Mouse (Mus musculus) heart, embryonic 12.5 days (tissue): ENCODE data around the gene Med6. TPM values are rescaled to one million over a fixed set of nuclear protein-coding genes. Genes with fewer than 3 reads are reported as not detected.
"Not testable (repeated sequence)": the region's sequence is repeated elsewhere in the genome, so short reads cannot be mapped to it uniquely, and the experiment has no call there.

Experiments
- ATAC-seq: fragments of 200-750 bp; cut with Nextera tagmentation; 2 replicates; pipeline ENCODE4 v1.8.0; 2017; ENCODE audit warnings: moderate TSS enrichment, moderate library complexity; ENCODE audit not compliant: insufficient number of reproducible peaks, low FRiP score
- H3K27ac ChIP-seq: fragments of 300-500 bp; sonication (generic); 2 replicates; pipeline ENCODE4 v1.5.1; 2016; ENCODE audit warnings: mild to moderate bottlenecking, moderate library complexity; ENCODE audit not compliant: poor library complexity, severe bottlenecking
- H3K27me3 ChIP-seq: fragments of 300-500 bp; sonication (generic); replicated peaks from 2 replicates; pipeline ENCODE4 v1.6.1; 2016; ENCODE audit warnings: mild to moderate bottlenecking, moderate library complexity
- H3K36me3 ChIP-seq: fragments of 300-500 bp; sonication (generic); 2 replicates; pipeline ENCODE4 v1.6.1; 2016; ENCODE audit warnings: mild to moderate bottlenecking, moderate library complexity
- H3K4me1 ChIP-seq: fragments of 300-500 bp; sonication (generic); replicated peaks from 2 replicates; pipeline ENCODE4 v1.6.1; 2016; ENCODE audit warnings: mild to moderate bottlenecking
- H3K4me2 ChIP-seq: fragments of 300-500 bp; sonication (generic); 2 replicates; pipeline ENCODE4 v1.6.1; 2016; ENCODE audit warnings: mild to moderate bottlenecking, moderate library complexity
- H3K4me3 ChIP-seq: fragments of 300-500 bp; sonication (generic); 2 replicates; pipeline ENCODE4 v1.5.1; 2016; ENCODE audit warnings: mild to moderate bottlenecking
- H3K9ac ChIP-seq: fragments of 300-500 bp; sonication (generic); 2 replicates; pipeline ENCODE4 v1.6.1; 2016; ENCODE audit warnings: mild to moderate bottlenecking, moderate library complexity
- H3K9me3 ChIP-seq: fragments of 300-500 bp; sonication (generic); replicated peaks from 2 replicates; pipeline ENCODE4 v1.6.1; 2016; ENCODE audit warnings: mild to moderate bottlenecking, moderate library complexity
- WGBS: fragments of 180-500 bp; shearing (Covaris S2); methylation state at CpG from one replicate; pipeline ENCODE4 v1.1.7; 2016; 5-methylcytosine and 5-hydroxymethylcytosine counted together
- polyA plus RNA-seq: library from polyadenylated mRNA; unstranded; fragments of >200 nt; fragmentation: Nextera tagmentation; extraction: Ambion mirVana; gene quantifications from 2 replicates; pipeline ENCODE4 v1.2.1, GENCODE M21; 2016

Gene Med6
- polyA plus RNA-seq, 1 experiment from 2014 or later, result 61.7 TPM

DNA sequence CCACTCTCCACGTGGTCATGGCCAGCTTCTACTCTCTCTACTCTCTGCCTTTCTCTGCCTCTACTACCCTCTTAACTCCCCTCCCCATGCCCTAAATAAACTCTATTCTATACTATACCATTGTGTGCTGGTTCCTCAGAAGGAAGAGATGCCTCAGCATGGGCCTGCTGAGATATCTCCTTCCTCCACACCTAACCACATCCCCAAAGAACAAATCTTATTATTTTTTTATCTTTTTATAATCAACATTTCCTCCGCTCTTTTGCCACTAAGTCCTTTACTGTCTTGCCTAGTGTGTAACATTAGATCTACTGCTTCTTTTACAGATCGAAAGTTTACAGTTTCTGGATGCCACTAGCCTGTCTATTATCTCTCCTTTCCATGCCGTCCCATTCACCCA is 47.6 kb downstream of the Med6 start:
- ATAC-seq, result no peak
- WGBS, result 64% methylated on average over 4 of the region's 4 CpGs
- H3K36me3 ChIP-seq, result no peaks in the 10 kb centered on the region
- no peaks in the 10 kb centered on the region for H3K27me3 ChIP-seq
- no peaks in the 10 kb centered on the region for H3K9me3 ChIP-seq
- H3K9ac ChIP-seq, result no peak overlapping the region
- H3K27ac ChIP-seq, result no peak overlapping the region
- H3K4me3 ChIP-seq, result no peak overlapping the region
- H3K4me2 ChIP-seq, result no peak overlapping the region
- H3K4me1 ChIP-seq, result no peaks in the 10 kb centered on the region

DNA sequence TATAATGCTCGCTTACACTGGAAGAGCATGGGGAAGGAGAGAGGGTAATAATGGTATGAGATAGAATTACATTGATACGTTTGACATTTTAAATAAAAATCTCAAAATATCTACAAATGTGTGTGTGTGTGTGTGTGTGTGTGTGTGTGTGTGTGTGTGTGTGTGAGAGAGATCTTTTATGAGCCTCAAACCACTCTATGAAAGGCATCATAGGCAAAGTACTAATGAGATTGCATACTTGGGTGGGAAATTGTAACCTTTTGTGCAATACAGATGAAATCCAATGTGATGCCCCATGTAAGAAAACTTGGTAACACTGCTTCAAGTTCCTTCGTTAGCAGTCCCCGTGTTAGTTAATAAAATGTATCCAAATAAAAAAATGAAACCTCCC is 61.8 kb downstream of the Med6 start:
- Histone ChIP-seq H3K4me1 (peaks cover 17% of the 10 kb centered on the region), H3K4me3 (peak overlapping the region; percentile 95), H3K9ac (peak overlapping the region; percentile 78), H3K27ac (peak overlapping the region; percentile 69; the same call in 1 of the 2 replicates), H3K27me3 (no peaks in the 10 kb centered on the region), H3K9me3 (no peaks in the 10 kb centered on the region), H3K4me2 (peak overlapping the region; percentile 86), H3K36me3 (no peaks in the 10 kb centered on the region)
- WGBS, result 44% methylated on average over 4 of the region's 4 CpGs
- ATAC-seq, result no peak

DNA sequence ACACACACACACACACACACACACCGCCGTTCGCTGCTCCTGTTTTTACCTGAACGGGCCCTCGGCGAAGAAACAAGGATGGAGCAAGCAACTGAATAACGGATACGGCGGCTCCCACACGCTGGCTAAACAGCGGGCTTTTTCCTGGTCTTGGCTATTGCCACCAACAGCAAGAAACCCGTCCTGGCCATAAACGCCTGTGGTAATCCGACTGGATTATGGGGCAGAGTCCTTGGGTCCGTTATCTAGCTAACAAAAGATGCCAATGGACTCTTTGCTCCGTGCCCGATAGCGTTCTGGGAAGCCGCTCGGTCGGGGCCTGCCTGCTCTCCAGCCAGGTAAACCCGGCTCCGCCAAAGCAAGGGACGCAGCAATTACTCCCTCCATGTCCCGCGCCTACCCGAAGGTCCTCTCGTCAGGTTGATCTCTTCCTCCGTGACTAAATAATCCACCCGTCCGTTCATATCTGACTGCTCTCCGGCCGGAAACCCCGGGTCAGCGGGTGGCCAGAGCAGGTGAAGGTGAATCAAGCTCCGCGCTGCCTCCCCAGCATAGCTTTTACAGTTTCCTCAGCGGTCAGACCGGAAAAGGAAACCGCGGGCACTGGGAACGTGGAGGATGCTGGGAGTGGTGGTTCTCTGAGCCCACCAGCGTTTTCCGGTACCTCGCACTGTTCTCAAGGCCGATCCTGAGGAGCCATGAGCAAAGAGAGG is 62.3 kb downstream of the Med6 start, which contains the start of the genes Gm20498 and Synj2bp:
Gm20498 (minus strand) TSS at position 590 of the 713 bp plus-strand sequence.
Synj2bp (minus strand) TSS at position 596 of the 713 bp plus-strand sequence.
- H3K9ac ChIP-seq, result peak within 1 kb of the TSS; percentile 78
- H3K36me3 ChIP-seq, result no peaks in the 10 kb centered on the region
- H3K4me2 ChIP-seq, result peak within 1 kb of the TSS; percentile 86
- no peaks in the 10 kb centered on the region for H3K9me3 ChIP-seq
- H3K4me1 ChIP-seq, result peaks cover 17% of the 10 kb centered on the region
- no peaks in the 10 kb centered on the region for H3K27me3 ChIP-seq
- H3K4me3 ChIP-seq, result peak within 1 kb of the TSS; percentile 95
- peak within 1 kb of the TSS; percentile 69 for H3K27ac ChIP-seq
- peak; percentile 90 for ATAC-seq
- WGBS, result under 1% methylated on average over 46 of the region's 46 CpGs

DNA sequence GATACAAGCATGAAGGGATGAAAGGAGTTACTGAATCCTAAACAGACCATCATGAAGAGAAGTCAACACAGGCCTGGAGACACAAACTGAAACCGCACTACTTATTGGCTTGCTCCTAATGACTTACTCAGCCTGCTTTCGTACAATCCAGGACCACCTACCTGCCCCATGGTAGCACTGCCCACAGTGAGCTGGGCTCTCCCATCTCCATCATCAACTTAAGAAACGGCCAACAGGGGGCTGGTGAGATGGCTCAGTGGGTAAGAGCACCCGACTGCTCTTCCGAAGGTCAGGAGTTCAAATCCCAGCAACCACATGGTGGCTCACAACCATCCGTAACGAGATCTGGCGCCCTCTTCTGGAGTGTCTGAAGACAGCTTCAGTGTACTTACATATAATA is 64.2 kb downstream of the Med6 start:
- ATAC-seq, H3K9ac ChIP-seq, H3K27ac ChIP-seq, H3K27me3 ChIP-seq, H3K36me3 ChIP-seq, H3K4me3 ChIP-seq, H3K4me2 ChIP-seq, H3K9me3 ChIP-seq: not testable (repeated sequence)
- 67% methylated on average over 8 of the region's 8 CpGs for WGBS
- H3K4me1 ChIP-seq, result peaks cover 17% of the 10 kb centered on the region

Other genes starting within 250 kb of the Med6 start
- gene Gm4787, start 215.5 kb downstream of the Med6 start, polyA plus RNA-seq, result 0.14 and 0.18 TPM in 2 replicates
- gene Adam4, start 173.1 kb downstream of the Med6 start, polyA plus RNA-seq, result 0.39 and 0.59 TPM in 2 replicates
- 96.9 and 103 TPM in 2 replicates for gene Cox16, start 109.9 kb downstream of the Med6 start, polyA plus RNA-seq
- 25.3 and 34.7 TPM in 2 replicates for gene Gm20498, start 62.1 kb downstream of the Med6 start, polyA plus RNA-seq
- 29.2 and 34.6 TPM in 2 replicates for gene Synj2bp, start 62.1 kb downstream of the Med6 start, polyA plus RNA-seq
- 0.09 and 0.21 TPM in 2 replicates for gene Adam21, start 26.5 kb downstream of the Med6 start, polyA plus RNA-seq
- 3.8 and 4.0 TPM in 2 replicates for gene Ttc9, start 36.2 kb upstream of the Med6 start, polyA plus RNA-seq
- 0.53 and 0.61 TPM in 2 replicates for gene Map3k9, start 186.2 kb upstream of the Med6 start, polyA plus RNA-seq